Mouse (Mus musculus) G1E (cell line): ENCODE measurements around the gene Ccdc8.

Experiments
- CTCF ChIP-seq: IDR thresholded peaks from 2 replicates; pipeline ENCODE4 v1.5.1; 2012; ENCODE audit warnings: low read depth, low read length, inconsistent platforms, mixed read lengths
- GATA1 ChIP-seq: IDR thresholded peaks from 2 replicates; pipeline ENCODE4 v1.6.1; 2012; ENCODE audit warnings: borderline replicate concordance, low read length, inconsistent platforms, mixed read lengths
- GATA2 ChIP-seq: IDR thresholded peaks from 2 replicates; pipeline ENCODE4 v1.6.1; 2012; ENCODE audit warnings: low read depth, low read length, inconsistent platforms, borderline replicate concordance
- POLR2AphosphoS5 ChIP-seq: IDR thresholded peaks from 2 replicates; pipeline ENCODE4 v1.6.1; 2012; ENCODE audit warnings: low read depth, low read length, inconsistent platforms; ENCODE audit not compliant: insufficient replicate concordance
- TAL1 ChIP-seq: conservative IDR thresholded peaks from 2 replicates; pipeline ENCODE4 v1.6.1; 2012; ENCODE audit warnings: low read depth, low read length, inconsistent platforms, mixed read lengths

GRCm38 (mm10) chr7:17017921-17018320 lies 25.4 kb downstream of the Ccdc8 start:
- no peak for TF ChIP-seq CTCF
- TF ChIP-seq TAL1, result no peak
- no peak for TF ChIP-seq GATA1
- no peak for TF ChIP-seq POLR2AphosphoS5
- no peak for TF ChIP-seq GATA2
